Mouse (Mus musculus) thymus, postnatal 14 days (tissue): ENCODE measurements around the gene Hibch.

ENCODE experiments used
- DNase-seq: peaks from one replicate; pipeline ENCODE4 v3.0.0; 2021

The Hibch gene

DNA sequence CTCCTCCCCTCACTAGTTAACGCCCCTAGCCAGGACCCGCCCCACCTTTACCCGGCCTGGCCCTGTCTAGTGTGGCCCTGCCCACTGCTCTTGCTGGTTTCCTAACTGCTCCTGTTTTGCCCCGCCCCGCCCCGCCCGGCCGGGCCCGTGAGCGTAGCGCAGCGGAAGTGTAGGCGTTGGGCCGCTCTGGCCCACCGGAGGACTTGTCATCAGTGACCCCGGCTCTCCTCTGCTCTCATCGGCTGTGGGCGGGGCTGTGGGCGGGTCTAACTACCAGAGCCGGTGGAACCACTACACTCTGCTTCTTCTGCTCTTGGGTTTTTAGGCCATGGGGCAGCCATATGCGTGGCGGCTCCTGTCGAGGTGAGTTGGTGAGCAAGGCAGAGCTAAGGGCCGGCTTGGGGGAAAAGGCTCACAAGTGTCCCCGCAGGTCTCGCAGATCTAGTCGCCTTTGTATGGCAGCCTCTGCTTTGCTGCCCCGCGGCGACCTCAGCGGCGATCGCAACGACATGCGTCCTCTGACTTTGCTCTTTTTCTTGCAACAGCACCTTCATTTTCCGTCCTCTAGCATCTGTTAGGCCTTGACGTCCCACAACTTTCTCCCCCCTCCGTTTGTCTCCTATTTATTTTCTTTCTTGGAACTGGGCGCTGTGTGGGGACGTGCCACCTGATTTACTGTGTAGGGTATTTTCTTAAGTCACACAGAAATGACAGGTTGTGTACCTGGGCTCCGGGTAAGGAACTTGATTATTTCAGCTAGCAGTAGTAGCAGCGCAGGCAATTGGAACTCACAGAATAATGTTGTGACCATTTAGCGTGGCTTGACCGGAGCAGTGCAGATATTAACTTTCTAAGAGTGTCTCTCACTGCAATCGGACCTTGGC is at the start of gene Hibch:
Hibch (plus strand) TSS at position 148 of the 884 bp plus-strand sequence.
- DNase-seq, result peak; percentile 98

DNA sequence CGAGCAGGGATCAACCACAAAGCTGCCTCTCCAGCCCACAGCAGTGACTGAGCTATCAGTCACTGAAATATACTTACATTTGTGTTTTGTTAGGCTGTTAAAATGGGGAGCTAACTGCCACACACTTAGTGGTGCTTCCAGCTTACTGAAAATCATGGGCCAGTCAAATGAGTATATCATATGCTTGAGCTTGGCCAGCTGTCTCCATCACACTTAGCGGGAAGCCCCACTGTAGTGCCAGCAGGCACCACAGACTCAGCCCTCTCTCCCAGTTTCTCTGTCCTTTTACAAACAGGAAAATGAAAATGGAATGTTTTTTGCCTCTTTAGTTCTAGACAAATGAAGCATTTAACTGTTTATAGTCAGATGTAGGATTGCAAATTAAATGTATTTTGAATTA is 48.8 kb upstream of the Hibch start:
- no peak for DNase-seq

DNA sequence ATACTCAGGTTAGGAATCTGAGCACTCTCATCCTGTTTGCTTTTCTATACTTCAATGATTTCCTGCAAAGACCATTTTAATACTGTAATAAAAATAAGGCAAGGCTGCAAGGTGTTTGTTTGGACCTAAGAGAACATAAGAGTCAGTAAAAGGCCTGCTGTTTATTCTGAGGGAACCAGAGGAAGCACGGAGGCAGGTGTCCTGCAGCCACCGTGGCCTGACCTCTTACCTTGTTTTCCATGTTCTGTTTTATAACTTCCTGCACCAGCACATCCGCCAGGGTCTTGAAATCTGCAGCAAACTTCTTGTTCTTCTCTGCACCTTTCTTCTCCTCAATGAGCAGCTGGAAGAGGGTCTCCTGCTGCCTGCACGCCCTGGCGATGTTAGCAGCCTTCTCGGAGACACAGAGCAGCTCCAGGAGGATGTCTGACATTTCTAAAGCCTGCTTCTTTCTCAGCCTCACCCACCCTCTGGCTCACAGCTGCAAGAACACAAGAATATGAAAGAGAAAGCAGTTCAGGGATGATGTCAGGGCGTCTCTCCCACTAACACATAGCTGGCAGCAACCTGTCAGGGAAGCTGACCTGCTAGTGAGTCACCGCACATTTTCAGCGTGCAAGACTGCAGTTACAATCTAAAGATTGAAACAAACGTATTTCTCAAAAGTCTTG is 45.5 kb upstream of the Hibch start:
- DNase-seq, result peak; percentile 59

DNA sequence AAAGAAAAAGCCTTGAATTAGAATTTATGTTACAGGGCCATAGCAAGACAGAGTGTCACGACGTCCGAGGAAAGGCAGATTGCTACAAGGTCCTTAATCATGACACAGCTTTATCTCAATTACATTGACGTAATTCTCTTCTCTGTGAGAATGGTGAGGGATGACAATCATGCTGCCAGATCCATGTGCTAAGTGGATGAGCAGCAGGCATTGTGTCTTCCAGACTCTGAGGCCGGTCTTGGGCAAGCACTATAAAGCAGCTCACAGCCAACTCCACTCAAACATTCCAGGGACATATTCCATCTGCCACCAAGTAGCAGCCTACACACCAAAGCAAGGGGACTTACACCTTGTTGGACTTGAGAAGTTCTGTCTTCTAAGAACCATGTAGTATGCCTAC is 45.0 kb upstream of the Hibch start:
- DNase-seq, result peak; percentile 9

DNA sequence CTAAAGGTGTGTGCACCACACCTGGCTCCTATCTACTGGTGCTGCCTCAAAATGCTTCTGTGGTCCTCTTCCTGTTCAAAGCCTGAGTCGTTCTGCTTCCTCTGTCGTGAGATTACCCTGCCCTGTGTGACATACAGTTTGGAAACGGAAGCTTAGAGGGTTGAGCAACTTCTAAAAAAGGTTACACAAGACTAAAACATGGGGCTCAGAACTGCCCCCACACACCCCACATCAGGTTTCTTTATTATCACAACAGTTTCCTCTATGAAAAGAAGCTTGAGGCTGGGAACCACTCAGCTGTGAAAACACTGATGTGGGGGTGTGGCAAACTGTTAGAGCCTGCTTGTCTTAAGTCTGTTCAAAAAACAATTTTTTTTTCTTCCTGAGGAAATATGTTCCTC is 44.4 kb upstream of the Hibch start:
- peak; percentile 63 for DNase-seq

DNA sequence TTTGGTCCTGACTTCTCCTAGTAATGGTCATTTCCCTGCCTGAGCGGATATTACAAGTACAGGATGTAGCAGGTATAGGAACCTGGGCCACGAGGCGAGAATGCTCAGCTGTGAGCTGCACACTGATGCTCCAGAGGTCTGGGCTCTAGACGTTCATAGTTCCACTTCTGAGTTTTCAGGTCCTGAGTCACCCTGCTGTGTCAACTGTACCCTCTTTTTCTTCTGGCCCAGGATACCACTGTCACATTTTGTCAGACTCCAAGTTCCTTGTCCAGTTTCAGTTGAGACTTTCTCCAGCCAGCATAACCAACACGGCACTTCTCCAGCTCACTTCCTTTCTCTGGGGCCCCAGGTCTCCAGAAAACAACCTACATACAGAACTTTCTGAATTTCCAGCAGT is 43.1 kb upstream of the Hibch start:
- no peak for DNase-seq

DNA sequence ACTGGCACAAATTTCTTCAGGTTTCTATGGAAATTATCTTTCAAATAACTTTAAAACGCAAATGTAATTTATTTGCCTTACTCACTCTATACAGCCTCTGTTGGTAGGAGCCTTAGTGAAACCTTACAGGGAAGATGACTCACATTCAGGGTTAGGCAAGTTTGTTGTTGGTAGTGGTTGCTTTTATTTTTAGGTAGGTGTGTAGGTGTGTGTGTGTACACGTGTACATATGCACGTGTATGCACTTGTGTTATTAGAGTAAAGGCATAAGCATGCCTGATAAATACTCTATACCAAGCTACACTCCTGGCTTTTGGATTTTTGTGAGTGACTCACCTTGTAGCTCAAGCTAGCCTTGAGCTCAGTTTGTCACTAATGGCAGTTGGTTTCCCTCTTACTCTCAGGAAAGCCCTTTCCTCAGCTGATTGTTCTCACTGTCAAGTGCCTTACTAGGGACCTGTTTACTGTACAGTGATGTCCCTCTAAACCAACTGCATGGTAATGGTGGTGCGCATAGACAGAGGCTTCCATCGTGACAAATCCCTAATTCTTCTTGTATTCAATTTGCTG is 42.2 kb upstream of the Hibch start:
- DNase-seq, result no peak

DNA sequence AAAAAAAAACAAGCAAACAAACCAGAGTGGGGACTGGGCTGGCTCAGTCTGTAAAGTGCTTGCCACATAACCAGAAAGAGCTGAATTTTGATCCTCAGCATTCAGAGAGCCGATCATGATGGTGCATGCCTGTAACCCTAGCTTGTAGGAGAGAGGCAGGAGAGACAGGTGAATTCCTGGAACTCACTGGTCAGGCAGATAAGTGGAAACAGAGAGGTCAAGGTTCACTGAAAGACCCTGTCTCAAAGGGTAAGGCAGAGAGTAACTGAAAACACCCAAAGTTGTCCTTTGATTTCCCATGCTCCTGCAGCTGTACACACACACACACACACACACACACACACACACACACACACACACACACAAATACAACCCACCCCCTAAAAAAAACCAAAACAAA is 39.7 kb upstream of the Hibch start:
- DNase-seq, result no peak

DNA sequence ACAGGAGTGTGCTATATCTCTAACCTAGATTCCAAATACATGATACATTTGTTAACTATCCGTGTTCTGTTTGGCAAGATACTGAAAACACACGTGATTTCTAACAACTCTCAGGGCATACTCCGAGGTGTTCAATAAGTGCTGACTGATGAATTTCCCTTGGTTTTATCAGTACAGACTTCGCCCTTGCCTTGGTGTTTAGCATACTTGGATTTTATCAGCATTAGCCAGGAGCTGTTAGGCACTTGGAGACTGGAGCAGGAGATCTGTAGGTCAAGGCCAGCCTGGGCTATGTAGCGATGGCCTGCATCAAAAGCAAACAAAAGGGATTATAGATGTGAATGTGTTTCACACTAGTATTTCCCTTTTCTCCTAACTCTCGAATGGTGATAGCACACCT is 36.3 kb upstream of the Hibch start:
- no peak for DNase-seq

DNA sequence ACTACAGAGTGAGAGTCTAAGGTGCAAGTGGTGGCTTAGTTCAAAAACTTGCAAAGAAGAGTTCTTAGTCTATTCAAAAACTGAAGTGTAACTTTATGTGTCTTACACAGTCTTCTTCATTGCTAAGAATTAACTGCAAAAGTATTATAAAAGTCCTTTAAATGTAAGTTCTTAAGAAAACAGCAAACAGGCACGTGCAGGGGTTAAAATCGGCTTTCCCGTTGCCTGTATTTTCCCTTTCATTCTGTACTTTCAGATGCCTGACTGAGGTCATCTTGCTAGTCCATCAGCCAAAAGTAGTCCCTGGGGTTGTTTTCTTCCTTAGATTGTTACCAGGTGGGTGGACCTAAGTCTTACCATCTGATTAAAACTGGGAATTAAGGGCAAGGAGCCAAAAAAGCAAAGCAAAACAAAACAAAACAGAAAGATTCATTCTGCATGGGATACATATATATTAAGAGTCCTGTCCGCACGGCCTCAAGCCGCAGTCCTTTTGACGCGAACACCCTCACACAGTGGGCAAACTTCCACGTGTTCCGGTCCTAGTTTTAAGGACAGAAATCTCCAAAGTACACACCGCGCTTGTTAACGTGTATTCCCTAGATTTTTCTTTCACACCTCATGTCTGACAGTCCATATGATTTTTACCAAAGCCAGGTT is 28.4 kb upstream of the Hibch start:
- DNase-seq, result no peak

DNA sequence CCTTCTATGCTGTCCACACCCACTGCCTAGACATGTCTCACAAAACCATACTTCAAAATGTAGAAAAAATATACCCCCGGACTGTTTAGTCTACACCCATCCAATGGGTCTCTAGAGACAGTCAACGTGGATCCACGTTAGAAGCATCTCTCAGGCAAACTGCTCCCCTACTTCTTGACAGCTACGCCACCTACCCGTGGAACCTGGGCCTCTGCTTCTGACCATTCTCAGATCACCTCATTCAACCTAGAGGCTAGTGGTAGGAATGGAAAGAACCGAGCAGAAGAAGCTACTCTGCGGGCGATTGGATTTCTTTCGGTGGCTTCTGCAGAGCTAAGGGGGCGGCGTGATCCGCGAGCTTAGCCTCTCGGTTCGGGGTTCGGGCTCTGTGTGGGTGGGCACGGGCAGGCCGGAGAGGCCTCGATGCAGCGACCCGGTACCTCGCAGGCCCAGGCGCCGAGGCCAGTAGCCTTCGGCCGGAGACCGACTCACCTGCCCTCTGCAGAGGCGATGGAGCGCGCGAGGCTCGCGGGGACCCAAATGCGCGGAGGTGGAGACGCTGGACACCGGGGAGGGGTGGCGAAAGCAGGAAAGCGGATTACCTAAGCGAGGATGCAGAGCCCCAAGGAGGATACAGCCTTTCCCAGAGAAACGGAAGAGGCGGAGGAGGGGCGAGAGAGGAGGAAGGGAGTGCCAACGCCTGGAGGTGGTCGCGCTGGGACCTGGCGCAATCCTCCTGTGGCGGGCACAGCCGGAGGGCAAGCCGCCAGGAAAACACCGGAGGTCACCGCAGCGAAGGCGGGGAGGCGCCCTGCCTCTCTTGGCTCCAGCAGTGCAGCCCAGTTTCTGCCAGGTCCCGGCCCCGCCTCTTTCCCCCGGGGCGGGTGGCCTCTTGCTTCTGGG is 27.6 kb upstream of the Hibch start, which contains the start of gene Inpp1:
Inpp1 (minus strand) TSS at position 779 of the 903 bp plus-strand sequence.
- peak; percentile 79 for DNase-seq

DNA sequence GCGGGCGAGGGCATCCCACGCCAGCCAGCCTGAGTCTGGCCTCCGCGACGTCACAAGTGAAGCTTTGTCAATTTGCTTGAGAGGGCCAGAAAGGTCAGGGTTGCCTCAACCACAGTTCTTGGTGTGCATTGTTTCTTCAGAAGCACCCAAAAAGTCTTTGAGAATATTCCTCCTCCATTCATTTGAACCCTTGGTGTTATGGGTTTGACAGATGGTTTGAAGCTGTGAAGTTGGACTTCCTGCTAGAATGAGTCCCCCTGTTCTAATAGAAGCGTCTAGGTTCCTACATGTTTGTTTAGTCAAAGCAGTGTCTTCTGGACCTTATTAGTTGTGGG is 26.9 kb upstream of the Hibch start:
- no peak for DNase-seq

DNA sequence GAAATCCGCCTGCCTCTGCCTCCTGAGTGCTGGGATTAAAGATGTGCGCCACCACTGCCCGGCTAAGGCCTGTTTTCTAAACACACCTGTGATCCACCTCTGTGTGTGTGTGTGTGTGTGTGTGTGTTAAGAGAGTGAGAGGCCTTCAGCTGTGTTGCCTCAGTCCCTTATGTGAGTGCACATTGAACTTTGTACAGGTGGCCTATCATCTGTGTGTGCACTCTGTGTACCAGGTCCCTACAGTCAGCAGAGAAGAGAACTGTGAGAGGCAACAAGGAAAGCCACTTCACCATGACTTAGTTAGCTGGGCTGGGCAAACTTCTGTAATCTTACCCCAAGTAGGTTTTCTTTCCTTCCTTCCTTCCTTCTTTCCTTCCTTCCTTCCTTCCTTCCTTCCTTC is 5.6 kb upstream of the Hibch start:
- DNase-seq, result no peak

DNA sequence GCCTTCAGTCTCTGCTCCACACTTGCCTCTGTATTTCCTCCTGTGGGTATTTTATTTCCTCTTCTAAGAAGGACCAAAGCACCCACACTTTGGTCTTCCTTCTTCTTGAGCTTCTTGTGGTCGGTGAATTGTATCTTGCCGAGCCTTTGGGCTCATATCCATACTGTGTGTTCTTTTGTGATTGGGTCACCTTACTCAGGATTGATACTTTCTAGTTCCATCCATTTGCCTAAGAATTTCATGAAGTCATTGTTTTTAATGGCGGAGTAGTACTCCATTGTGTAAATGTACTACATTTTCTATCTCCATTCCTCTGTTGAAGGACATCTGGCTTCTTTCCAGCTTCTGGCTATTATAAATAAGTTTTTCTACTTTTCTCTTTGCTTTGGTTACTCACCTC is 375 bp upstream of the Hibch start:
- peak; percentile 10 for DNase-seq

DNA sequence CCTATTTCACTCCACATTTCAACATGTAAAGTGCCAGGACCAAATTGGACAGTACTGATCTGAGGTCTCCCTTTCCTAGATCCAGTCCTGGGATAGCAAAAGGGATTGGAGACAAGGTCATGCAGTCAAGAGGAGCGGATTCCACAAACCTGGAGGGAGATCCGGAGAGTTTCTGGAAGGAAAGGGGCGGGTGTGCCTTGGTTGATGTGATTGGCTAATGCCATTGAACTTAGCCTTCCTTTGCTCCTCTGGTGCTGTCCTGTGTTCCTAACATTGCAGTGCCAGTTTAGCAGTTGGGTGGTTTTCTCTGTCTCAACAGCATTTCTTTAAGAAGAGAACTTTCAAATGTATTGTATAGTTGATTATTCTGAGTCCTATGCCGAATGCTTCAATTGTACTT is 1.8 kb downstream of the Hibch start:
- no peak for DNase-seq

DNA sequence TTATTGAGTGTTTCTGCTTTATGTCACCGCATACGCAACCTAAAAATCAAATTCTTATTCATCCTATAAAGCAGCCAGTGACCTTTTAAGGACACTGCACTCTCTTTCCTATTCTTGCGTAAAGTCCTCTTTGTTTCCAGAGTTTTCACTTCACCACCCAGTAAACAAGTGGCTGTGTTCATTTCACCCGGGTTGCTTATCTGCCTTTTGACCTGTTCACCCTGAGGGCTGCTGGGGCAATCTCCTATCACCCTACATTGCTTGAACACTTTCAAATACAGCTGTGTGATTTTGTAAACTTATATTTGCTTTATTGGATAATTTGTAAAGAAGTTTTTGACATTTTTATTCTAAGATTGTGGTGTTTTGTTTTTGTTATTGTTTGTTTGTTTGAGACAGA is 4.7 kb downstream of the Hibch start:
- DNase-seq, result no peak

DNA sequence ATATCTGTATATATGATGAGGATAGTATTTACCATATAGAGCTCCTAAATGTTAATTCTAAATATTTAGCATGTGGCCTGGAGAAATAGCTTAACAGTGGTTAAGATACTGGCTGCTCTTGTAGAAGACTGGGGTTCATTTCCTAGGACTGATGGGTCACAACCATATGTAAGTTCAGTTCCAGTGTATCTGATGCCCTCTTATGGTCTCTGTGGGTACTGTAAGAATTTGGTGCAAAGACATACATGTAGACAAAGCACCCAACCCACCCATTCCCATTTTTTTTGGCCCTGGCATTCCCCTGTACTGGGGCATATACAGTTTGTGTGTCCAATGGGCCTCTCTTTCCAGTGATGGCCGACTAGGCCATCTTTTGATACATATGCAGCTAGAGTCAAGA is 9.3 kb downstream of the Hibch start:
- peak; percentile 68 for DNase-seq

DNA sequence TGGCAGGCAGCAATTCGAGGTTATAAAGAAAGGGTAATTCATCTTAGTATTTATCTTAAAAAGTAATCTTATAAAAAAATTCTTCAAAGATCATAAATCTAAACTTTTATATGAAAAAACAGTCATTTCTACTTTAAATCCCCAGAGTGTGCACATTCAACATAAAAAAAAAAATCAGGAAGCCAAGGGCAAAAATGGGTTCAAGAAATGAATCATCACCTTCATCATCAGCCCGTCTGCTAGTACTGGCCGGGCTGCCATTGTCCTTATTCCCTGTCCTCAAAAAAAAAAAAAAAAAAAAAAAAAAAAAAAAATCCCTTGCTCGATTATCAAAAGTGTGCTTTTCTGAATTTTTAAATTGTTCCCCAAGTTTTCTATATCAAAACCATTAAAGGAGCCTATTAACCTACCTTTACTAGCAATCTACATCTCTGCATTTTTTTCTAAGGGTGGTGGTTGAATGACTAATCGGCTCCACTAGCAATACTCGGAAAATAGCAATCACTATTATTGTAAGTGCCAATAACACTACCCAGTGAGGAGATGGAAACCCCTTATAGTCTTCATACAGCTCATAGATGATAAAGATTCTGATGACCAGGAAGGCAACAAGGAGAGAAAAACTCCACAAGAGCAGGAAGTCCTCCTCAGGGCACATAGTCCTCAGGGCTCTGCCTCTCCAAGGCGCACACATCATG is 11.3 kb downstream of the Hibch start:
- DNase-seq, result no peak

DNA sequence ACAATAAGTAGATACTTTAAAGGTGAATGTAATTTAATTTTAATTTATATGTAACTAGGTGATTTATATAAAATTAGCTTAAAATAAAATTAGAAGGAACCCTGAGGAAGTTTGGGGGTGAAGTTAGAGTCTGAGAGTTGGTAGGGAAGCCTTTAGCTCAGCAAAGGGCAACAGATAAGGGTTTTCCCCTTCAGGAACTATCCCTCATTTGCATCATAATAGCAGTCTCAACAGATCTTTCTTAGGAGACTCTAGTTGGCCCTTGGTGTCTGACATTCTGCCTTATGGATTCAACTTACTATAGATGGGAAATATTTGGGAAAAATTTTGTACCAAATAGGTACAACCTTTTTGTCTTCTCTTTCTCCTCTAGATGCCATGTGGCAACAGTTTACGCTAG is 19.5 kb downstream of the Hibch start:
- DNase-seq, result no peak

DNA sequence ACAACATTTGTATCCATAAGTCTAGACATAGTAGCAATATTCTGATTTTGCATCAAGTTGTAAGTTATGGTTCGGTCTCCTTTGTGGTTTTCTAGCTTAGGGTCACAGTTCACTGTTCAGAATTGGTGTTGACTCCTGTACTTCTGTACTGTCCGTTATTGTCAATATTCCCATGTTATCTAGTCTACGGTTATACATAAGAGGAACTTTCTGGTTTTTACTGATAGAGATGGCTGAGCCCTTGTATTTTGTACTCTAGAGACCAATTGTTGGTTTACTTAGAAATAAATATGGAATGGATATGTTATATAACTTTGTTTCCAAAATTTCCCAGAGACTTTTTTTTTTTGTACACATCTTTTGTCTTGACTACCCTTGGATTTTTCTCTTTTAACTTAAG is 21.3 kb downstream of the Hibch start:
- DNase-seq, result no peak

DNA sequence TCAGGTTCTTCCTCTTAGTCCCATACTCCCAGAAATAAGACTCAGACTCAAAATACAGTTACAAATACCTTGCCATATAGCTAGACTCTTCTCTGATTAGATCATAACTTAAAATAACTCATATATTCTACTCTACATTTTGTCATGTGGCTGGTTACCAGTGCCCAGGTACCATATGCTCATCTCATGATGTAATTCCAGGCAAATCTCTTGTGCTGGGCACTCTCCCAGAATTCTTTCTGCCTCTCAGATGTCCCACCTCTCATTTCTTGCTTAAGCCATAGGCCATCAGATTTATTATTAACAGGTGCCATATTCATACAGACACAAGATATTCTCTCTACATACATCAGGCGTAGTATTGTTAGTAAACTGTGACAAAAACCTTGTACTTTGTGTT is 23.1 kb downstream of the Hibch start:
- no peak for DNase-seq

DNA sequence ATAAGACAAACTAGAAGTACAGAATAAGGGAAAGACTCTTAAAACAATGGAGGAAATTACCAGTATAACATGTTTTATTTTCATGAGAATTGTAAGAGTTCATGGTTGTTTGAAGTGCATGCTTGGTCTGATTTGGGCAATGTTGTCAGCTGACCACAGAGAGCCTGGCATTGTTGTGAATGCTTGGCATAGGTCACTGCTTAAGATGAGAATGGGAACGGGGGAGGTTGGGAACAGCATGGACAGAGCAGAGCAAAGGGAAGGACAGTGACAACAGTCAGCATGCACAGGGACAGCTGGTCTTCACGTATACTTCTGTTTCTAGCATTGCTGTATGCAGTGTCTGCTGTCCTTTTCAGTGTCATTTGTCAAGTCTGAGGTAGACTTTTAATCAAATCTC is 39.5 kb downstream of the Hibch start:
- no peak for DNase-seq
